Mouse (Mus musculus): ENCODE results near the gene Smurf2. TPM values are rescaled to one million over a fixed set of nuclear protein-coding genes. Genes with fewer than 3 reads are reported as not detected.

Gene Smurf2
- polyA plus RNA-seq (2017; shearing (Covaris generic)), result 10 to 100 TPM; 16.4 to 18.0 TPM

- peak; percentile 67 for ATAC-seq
Observed at GRCm38 (mm10) chr11:106920551-106921379, at the start of gene Smurf2. TSS of gene Smurf2 (minus strand) at chr11:106920715.

- no peak for ATAC-seq
Observed at GRCm38 (mm10) chr11:106969798-106970197, 49.3 kb upstream of the Smurf2 start.

GRCm38 (mm10) chr11:106967630-106968029, 47.1 kb upstream of the Smurf2 start:
- no peak for ATAC-seq

GRCm38 (mm10) chr11:106965881-106966280, 45.4 kb upstream of the Smurf2 start:
- no peak for ATAC-seq

GRCm38 (mm10) chr11:106962310-106962709, 41.8 kb upstream of the Smurf2 start:
- ATAC-seq, result peak; percentile 21

GRCm38 (mm10) chr11:106961471-106962081, 41.1 kb upstream of the Smurf2 start:
- ATAC-seq, result peak; percentile 82

GRCm38 (mm10) chr11:106959121-106959520, 38.6 kb upstream of the Smurf2 start:
- no peak for ATAC-seq

GRCm38 (mm10) chr11:106958407-106959071, 38.0 kb upstream of the Smurf2 start:
- peak; percentile 65 for ATAC-seq

GRCm38 (mm10) chr11:106957271-106957980, 36.9 kb upstream of the Smurf2 start:
- no peak for ATAC-seq

GRCm38 (mm10) chr11:106954566-106954965, 34.1 kb upstream of the Smurf2 start:
- ATAC-seq, result no peak

GRCm38 (mm10) chr11:106954116-106954515, 33.6 kb upstream of the Smurf2 start:
- ATAC-seq, result no peak

- no peak for ATAC-seq
Observed at GRCm38 (mm10) chr11:106937306-106937705, 16.8 kb upstream of the Smurf2 start.

GRCm38 (mm10) chr11:106930366-106930765, 9.9 kb upstream of the Smurf2 start:
- no peak for ATAC-seq

- no peak for ATAC-seq
Observed at GRCm38 (mm10) chr11:106928935-106929334, 8.4 kb upstream of the Smurf2 start.

- ATAC-seq, result no peak
Observed at GRCm38 (mm10) chr11:106927950-106928349, 7.4 kb upstream of the Smurf2 start.

- no peak for ATAC-seq
Observed at GRCm38 (mm10) chr11:106927226-106927625, 6.7 kb upstream of the Smurf2 start.

GRCm38 (mm10) chr11:106926732-106927131, 6.2 kb upstream of the Smurf2 start:
- no peak for ATAC-seq

- peak; percentile 30 for ATAC-seq
Observed at GRCm38 (mm10) chr11:106919612-106920550, 634 bp downstream of the Smurf2 start.

GRCm38 (mm10) chr11:106918901-106919300, 1.6 kb downstream of the Smurf2 start:
- ATAC-seq, result no peak

GRCm38 (mm10) chr11:106911257-106911656, 9.3 kb downstream of the Smurf2 start:
- ATAC-seq, result no peak

GRCm38 (mm10) chr11:106908016-106908415, 12.5 kb downstream of the Smurf2 start:
- no peak for ATAC-seq

GRCm38 (mm10) chr11:106907253-106907652, 13.3 kb downstream of the Smurf2 start:
- no peak for ATAC-seq
